Mouse (Mus musculus): ENCODE measurements around the gene Psg16.

GRCm38 (mm10) chr7:17171827-17172226 lies 98.0 kb downstream of the Psg16 start:
- TF ChIP-seq POLR2A (IDR thresholded peaks at IDR 0.05; ENCODE audit: low read depth, low read length) (no peak), CTCF (IDR thresholded peaks at IDR 0.05; ENCODE audit: extremely low read depth, insufficient read depth, insufficient read length, insufficient replicate concordance) (no peak)

Data from spleen, adult 2 months (tissue).